Mouse (Mus musculus): ENCODE measurements around the gene Man1c1.

DNA sequence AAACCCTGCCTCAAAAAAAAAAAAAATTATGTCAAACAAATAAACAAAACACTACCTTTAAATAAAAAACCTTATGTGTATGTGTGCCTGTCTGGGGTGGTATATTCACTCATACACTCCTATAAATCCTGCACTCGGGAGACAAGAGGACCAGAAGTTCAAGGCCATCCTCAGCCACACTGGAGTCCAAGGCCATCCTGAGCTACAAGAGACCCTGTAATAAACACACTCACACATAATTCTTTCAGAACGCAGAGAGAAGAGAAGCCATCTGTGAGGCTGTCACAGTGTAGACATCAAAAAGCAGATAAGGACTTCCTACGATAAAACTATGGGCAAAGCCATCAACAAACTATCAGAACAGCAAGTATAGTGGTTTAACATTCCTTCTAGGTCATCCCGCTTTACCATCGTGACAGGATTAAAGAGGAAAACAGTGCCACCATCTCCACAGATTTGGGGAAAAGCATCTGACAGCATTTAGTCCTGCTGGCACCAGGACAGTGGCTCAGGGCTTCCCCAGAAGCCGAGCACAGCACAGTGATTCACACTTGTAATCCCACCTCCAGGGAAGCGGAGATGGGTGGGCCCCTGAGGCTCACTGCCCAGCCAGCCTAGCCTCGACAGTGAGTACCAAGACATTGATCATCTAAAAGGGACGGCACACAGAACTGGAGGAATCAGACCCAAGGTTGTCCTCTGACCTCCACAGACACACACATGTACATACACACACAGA, 10.7 kb downstream of the Man1c1 start:
- TF ChIP-seq CTCF (IDR thresholded peaks at IDR 0.05; ENCODE audit: low read depth) (no peak), EP300 (IDR thresholded peaks at IDR 0.05; ENCODE audit: low read depth) (no peak)
